Comparison of ENCODE assay signal across 30 mouse cellular contexts in genomic region chr13:85770538-85770937, GRCm38 (mm10).
DNase-seq lines count a peak whose midpoint lies in the region; ATAC-seq and TF ChIP-seq lines count a peak whose summit lies in the region.
"Had no signal": no experiment of that assay in that cellular context is flagged by ENCODE, and none has a peak within 500 bp of the region (broad histone marks: within the 10 kb centered on the region; RNA-seq: fewer than 3 reads in every experiment).

No protein-coding gene starts in this region.

- DNase-seq in frontal cortex, postnatal 14 days (ENCODE audit: low spot score in 2 of 2) = no peak
- no peak for DNase-seq in limb, embryonic 10.5 days (ENCODE audit: low spot score)
- peak; percentile 49 for DNase-seq in brain, embryonic 14.5 days (ENCODE audit: low read depth)
- DNase-seq in layer of hippocampus, adult 9-11 months = peak; percentile 17
- DNase-seq in adrenal gland, adult (ENCODE audit: inconsistent age in 2 of 2, low spot score in 1 of 2) = no peak
- no peak for DNase-seq in cerebellum, adult 8-10 months
- DNase-seq: adrenal gland, adult 2 months; B cell, adult 2 months; cerebellum, adult 2 months; gastrocnemius, postnatal 36 days; heart, postnatal 4 days; kidney, adult 18-20 months; kidney, postnatal 4 days; liver; lung, postnatal 36 days; thymus, postnatal 14 days had no signal

- TF ChIP-seq CTCF in brain, embryonic 14.5 days (IDR thresholded peaks at IDR 0.05; ENCODE audit: borderline replicate concordance, extremely low read depth, insufficient read depth, insufficient read length) = no peak

- ATAC-seq in frontal cortex, adult (ENCODE audit: low TSS enrichment) = peak; percentile 52
- no peak for ATAC-seq in limb, embryonic 13.5 days (ENCODE audit: low FRiP score, low read depth)
- ATAC-seq: inflammation-experienced regulatory T-cells, adult 6 months; Patski had no signal

- H3K4me1 ChIP-seq in limb, embryonic 13.5 days = peaks cover 9% of the 10 kb centered on the region
- no peaks in the 10 kb centered on the region for H3K4me1 ChIP-seq in limb, embryonic 10.5 days
- H3K4me1 ChIP-seq: embryonic facial prominence, embryonic 15.5 days; liver, embryonic 15.5 days; lung, embryonic 15.5 days; midbrain, embryonic 13.5 days had no signal

- H3K4me2 ChIP-seq in limb, embryonic 13.5 days (replicated peaks) = no peak overlapping the region
- H3K4me2 ChIP-seq: embryonic facial prominence, embryonic 15.5 days; hindbrain, embryonic 14.5 days; liver, embryonic 15.5 days; lung, embryonic 15.5 days; midbrain, embryonic 13.5 days; neural tube, embryonic 13.5 days had no signal

- no peaks in the 10 kb centered on the region for H3K36me3 ChIP-seq in limb, embryonic 13.5 days
- H3K36me3 ChIP-seq in limb, embryonic 10.5 days = no peaks in the 10 kb centered on the region
- H3K36me3 ChIP-seq: embryonic facial prominence, embryonic 15.5 days; G1E; liver, embryonic 15.5 days; lung, embryonic 15.5 days; midbrain, embryonic 13.5 days; neural tube, embryonic 13.5 days had no signal

- H3K9me3 ChIP-seq in limb, embryonic 13.5 days = no peaks in the 10 kb centered on the region
- no peaks in the 10 kb centered on the region for H3K9me3 ChIP-seq in limb, embryonic 10.5 days (replicated peaks)
- H3K9me3 ChIP-seq: embryonic facial prominence, embryonic 15.5 days; G1E; liver, embryonic 15.5 days; lung, embryonic 15.5 days; midbrain, embryonic 13.5 days; neural tube, embryonic 13.5 days had no signal

- TF ChIP-seq POLR2A in brain, embryonic 14.5 days (IDR thresholded peaks at IDR 0.05; ENCODE audit: borderline replicate concordance, extremely low read depth, insufficient read depth, insufficient read length, poor library complexity, severe bottlenecking) = no peak

- 0 out of 2 replicates have a peak overlapping the region, but pooled peaks have one; percentile 15 for H3K27ac ChIP-seq in limb, embryonic 13.5 days
- no peak overlapping the region for H3K27ac ChIP-seq in limb, embryonic 10.5 days
- H3K27ac ChIP-seq: embryonic facial prominence, embryonic 15.5 days; hindbrain, embryonic 14.5 days; liver, embryonic 15.5 days; lung, embryonic 15.5 days; midbrain, embryonic 13.5 days; neural tube, embryonic 13.5 days had no signal

- H3K4me3 ChIP-seq in limb, embryonic 13.5 days = no peak overlapping the region
- H3K4me3 ChIP-seq in limb, embryonic 10.5 days = no peak overlapping the region
- H3K4me3 ChIP-seq: embryonic facial prominence, embryonic 15.5 days; liver, embryonic 15.5 days; lung, embryonic 15.5 days; megakaryocyte, embryonic 14.5 days; midbrain, embryonic 13.5 days; myocyte; neural tube, embryonic 13.5 days had no signal

- no peak overlapping the region for H3K9ac ChIP-seq in limb, embryonic 13.5 days
- H3K9ac ChIP-seq: embryonic facial prominence, embryonic 15.5 days; hindbrain, embryonic 14.5 days; liver, embryonic 15.5 days; lung, embryonic 15.5 days; midbrain, embryonic 13.5 days; neural tube, embryonic 13.5 days had no signal

- no peaks in the 10 kb centered on the region for H3K27me3 ChIP-seq in limb, embryonic 13.5 days
- H3K27me3 ChIP-seq in limb, embryonic 10.5 days (ENCODE audit: low read depth, poor library complexity, severe bottlenecking) = no peaks in the 10 kb centered on the region
- H3K27me3 ChIP-seq: CH12.LX; embryonic facial prominence, embryonic 15.5 days; liver, embryonic 15.5 days; lung, embryonic 15.5 days; megakaryocyte, embryonic 14.5 days; midbrain, embryonic 13.5 days; neural tube, embryonic 13.5 days; Patski had no signal

Comparison
In these comparisons a context has a peak if more than half of its experiments do, and no peak if none do; other contexts are left out.
1. DNase-seq: peak in brain, embryonic 14.5 days (single experiment) and layer of hippocampus, adult 9-11 months (single experiment); none in frontal cortex, postnatal 14 days (0 of 2), limb, embryonic 10.5 days (single experiment), adrenal gland, adult (0 of 2) and cerebellum, adult 8-10 months (single experiment).